Mouse (Mus musculus) midbrain, embryonic 16.5 days (tissue): ENCODE data around the gene Tenm3. TPM values are rescaled to one million over a fixed set of nuclear protein-coding genes. Genes with fewer than 3 reads are reported as not detected.
A peak's percentile ranks its signal among the peaks of the same experiment; 100 is the strongest.

Source experiments
- ATAC-seq: fragments of 200-750 bp; cut with Nextera tagmentation; 2 replicates; pipeline ENCODE4 v1.8.0; 2017; ENCODE audit warnings: moderate TSS enrichment
- H3K27ac ChIP-seq: fragments of 300-500 bp; sonication (generic); 2 replicates; pipeline ENCODE4 v1.5.1; 2014; ENCODE audit warnings: mild to moderate bottlenecking, low read length, mixed read lengths
- H3K27me3 ChIP-seq: fragments of 300-500 bp; sonication (generic); 2 replicates; pipeline ENCODE4 v1.6.1; 2014; ENCODE audit warnings: low read depth, low read length, mixed read lengths; ENCODE audit not compliant: control insufficient read depth, insufficient read depth
- H3K36me3 ChIP-seq: fragments of 300-500 bp; sonication (generic); 2 replicates; pipeline ENCODE4 v1.6.1; 2014; ENCODE audit warnings: mild to moderate bottlenecking, low read length, moderate library complexity, mixed read lengths; ENCODE audit not compliant: control insufficient read depth, insufficient read depth
- H3K4me1 ChIP-seq: fragments of 300-500 bp; sonication (generic); 2 replicates; pipeline ENCODE4 v1.6.1; 2014; ENCODE audit warnings: mild to moderate bottlenecking, low read length, mixed read lengths; ENCODE audit not compliant: control insufficient read depth, insufficient read depth
- H3K4me2 ChIP-seq: fragments of 300-500 bp; sonication (generic); 2 replicates; pipeline ENCODE4 v1.6.1; 2014; ENCODE audit warnings: mild to moderate bottlenecking, low read length, mixed read lengths
- H3K4me3 ChIP-seq: fragments of 300-500 bp; sonication (generic); 2 replicates; pipeline ENCODE4 v1.5.1; 2014; ENCODE audit warnings: low read depth, mild to moderate bottlenecking, low read length, moderate library complexity, mixed read lengths
- H3K9ac ChIP-seq: fragments of 300-500 bp; sonication (generic); 2 replicates; pipeline ENCODE4 v1.6.1; 2014; ENCODE audit warnings: low read depth, low read length, mixed read lengths
- H3K9me3 ChIP-seq: fragments of 300-500 bp; sonication (generic); replicated peaks from 2 replicates; pipeline ENCODE4 v1.6.1; 2014; ENCODE audit warnings: mild to moderate bottlenecking, low read length, mixed read lengths; ENCODE audit not compliant: control insufficient read depth, poor library complexity, severe bottlenecking
- WGBS: fragments of 180-500 bp; shearing (Covaris S2); extraction: QIAGEN DNeasy Blood & Tissue Kit; methylation state at CpG from one replicate; pipeline ENCODE4 v1.1.7; 2014; 5-methylcytosine and 5-hydroxymethylcytosine counted together
- polyA plus RNA-seq: library from polyadenylated mRNA; unstranded; fragments of >200 nt; fragmentation: Nextera tagmentation; extraction: Ambion mirVana; gene quantifications from 2 replicates; pipeline ENCODE4 v1.2.1, GENCODE M21; 2015

Gene Tenm3
- polyA plus RNA-seq, 1 experiment from 2014 or later: 37.4 TPM

- peak overlapping the region; percentile 81 for H3K4me2 ChIP-seq
- no peaks in the 10 kb centered on the region for H3K27me3 ChIP-seq
- H3K9ac ChIP-seq: peak overlapping the region; percentile 52
- H3K9me3 ChIP-seq: no peaks in the 10 kb centered on the region
- H3K36me3 ChIP-seq: no peaks in the 10 kb centered on the region
- no peak for ATAC-seq
- 0% methylated on average over 9 of the region's 9 CpGs for WGBS
- peaks cover 21% of the 10 kb centered on the region for H3K4me1 ChIP-seq
- H3K4me3 ChIP-seq: peak overlapping the region; percentile 89
- H3K27ac ChIP-seq: peak overlapping the region; percentile 96; the same call in 1 of the 2 replicates
Measured at GRCm38 (mm10) chr8:48553791-48554288, 289.9 kb downstream of the Tenm3 start.

DNA sequence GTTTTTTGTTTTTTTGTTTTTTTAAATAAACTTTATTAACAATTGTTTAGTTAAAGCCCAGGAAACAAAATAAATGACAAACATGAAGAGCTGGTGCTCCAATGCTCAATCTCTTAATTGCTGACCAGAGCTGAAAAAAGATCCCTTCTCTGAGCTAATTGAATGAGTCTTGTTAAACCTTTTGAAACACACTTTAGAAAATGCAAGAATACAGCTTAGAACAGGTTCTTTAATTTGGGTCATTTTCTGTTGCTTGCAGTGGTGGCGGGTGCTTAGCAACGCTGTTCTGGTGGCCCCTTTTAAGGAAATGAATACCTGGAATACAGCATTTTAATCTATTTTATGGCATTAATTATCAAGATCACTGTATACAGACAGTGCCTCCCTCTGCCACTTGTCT, 291.4 kb downstream of the Tenm3 start:
- Histone ChIP-seq H3K4me2 (peak overlapping the region; percentile 28), H3K36me3 (no peaks in the 10 kb centered on the region), H3K4me1 (peaks cover 21% of the 10 kb centered on the region), H3K9me3 (no peaks in the 10 kb centered on the region), H3K4me3 (no peak overlapping the region), H3K27me3 (no peaks in the 10 kb centered on the region), H3K27ac (no peak overlapping the region), H3K9ac (no peak overlapping the region)
- WGBS: 35% methylated on average over 2 of the region's 2 CpGs
- ATAC-seq: no peak

GRCm38 (mm10) chr8:48551370-48551769, 292.4 kb downstream of the Tenm3 start:
- Histone ChIP-seq H3K27ac (no peak overlapping the region), H3K9me3 (no peaks in the 10 kb centered on the region), H3K4me3 (no peak overlapping the region), H3K36me3 (no peaks in the 10 kb centered on the region), H3K9ac (no peak overlapping the region), H3K4me2 (peak overlapping the region; percentile 20; the same call in 1 of the 2 replicates), H3K27me3 (no peaks in the 10 kb centered on the region), H3K4me1 (peaks cover 14% of the 10 kb centered on the region)
- WGBS: 69% methylated on average over 5 of the region's 5 CpGs
- no peak for ATAC-seq

DNA sequence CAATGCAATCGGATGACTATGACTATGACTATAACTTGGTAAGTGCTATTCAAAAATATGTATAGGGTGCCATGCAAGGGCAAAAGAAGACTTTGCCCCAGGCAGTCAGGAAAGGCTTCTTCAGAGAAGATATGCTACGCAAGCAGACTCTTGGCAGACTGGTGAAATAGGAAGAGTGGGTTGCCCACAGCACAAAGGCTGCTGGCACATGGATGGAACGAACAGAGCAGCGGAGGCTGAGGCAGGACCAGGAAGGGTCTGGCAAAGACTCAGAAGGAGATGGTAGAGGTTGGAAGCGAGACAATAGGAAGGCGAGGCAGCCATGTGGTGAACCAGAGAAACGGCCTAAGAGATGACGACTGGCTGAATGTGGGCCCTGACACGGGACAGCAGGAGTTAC, 294.8 kb downstream of the Tenm3 start:
- Histone ChIP-seq H3K4me3 (no peak overlapping the region), H3K9me3 (no peaks in the 10 kb centered on the region), H3K27ac (no peak overlapping the region), H3K36me3 (no peaks in the 10 kb centered on the region), H3K27me3 (no peaks in the 10 kb centered on the region), H3K9ac (no peak overlapping the region), H3K4me1 (peaks cover 11% of the 10 kb centered on the region), H3K4me2 (no peak overlapping the region)
- ATAC-seq: no peak
- WGBS: 90% methylated on average over 9 of the region's 9 CpGs

GRCm38 (mm10) chr8:48545631-48546030, 298.1 kb downstream of the Tenm3 start:
- 77% methylated on average over 5 of the region's 5 CpGs for WGBS
- H3K4me3 ChIP-seq: no peak overlapping the region
- H3K4me2 ChIP-seq: no peak overlapping the region
- no peak overlapping the region for H3K9ac ChIP-seq
- no peak overlapping the region for H3K27ac ChIP-seq
- H3K36me3 ChIP-seq: no peaks in the 10 kb centered on the region
- no peaks in the 10 kb centered on the region for H3K4me1 ChIP-seq
- H3K9me3 ChIP-seq: no peaks in the 10 kb centered on the region
- no peaks in the 10 kb centered on the region for H3K27me3 ChIP-seq
- no peak for ATAC-seq

DNA sequence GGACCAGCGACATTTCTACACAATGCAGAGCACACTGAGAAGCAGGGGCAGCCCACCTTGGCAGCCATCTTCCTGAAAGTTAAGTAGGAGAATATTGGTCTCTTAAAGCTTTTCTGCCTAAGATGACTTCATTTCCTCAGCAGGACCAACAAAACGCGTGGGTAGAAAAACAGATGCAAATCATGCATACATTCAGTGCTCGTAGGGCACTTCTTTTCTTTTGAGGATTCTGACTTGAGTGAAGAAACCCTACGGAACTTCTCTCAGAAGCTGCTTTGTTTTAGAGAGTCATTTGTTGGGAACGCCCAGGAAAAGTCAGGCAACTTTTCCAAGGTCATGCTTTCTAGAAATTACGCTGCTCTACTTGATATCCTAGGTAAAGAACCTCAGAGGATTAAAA, 298.9 kb downstream of the Tenm3 start:
- no peaks in the 10 kb centered on the region for H3K36me3 ChIP-seq
- no peak overlapping the region for H3K4me3 ChIP-seq
- H3K27ac ChIP-seq: no peak overlapping the region
- H3K27me3 ChIP-seq: no peaks in the 10 kb centered on the region
- no peak overlapping the region for H3K9ac ChIP-seq
- no peak overlapping the region for H3K4me2 ChIP-seq
- WGBS: 61% methylated on average over 7 of the region's 7 CpGs
- ATAC-seq: no peak
- H3K9me3 ChIP-seq: no peaks in the 10 kb centered on the region
- H3K4me1 ChIP-seq: no peaks in the 10 kb centered on the region

GRCm38 (mm10) chr8:48542141-48542540, 301.6 kb downstream of the Tenm3 start:
- Histone ChIP-seq H3K4me2 (no peak overlapping the region), H3K36me3 (no peaks in the 10 kb centered on the region)
- WGBS: 68% methylated on average over 17 of the region's 17 CpGs

GRCm38 (mm10) chr8:48540894-48541293, 302.9 kb downstream of the Tenm3 start:
- H3K4me3 ChIP-seq: no peak overlapping the region
- H3K4me2 ChIP-seq: no peak overlapping the region
- WGBS: 46% methylated on average over 8 of the region's 8 CpGs
- no peaks in the 10 kb centered on the region for H3K4me1 ChIP-seq
- no peaks in the 10 kb centered on the region for H3K9me3 ChIP-seq
- no peak for ATAC-seq
- no peak overlapping the region for H3K9ac ChIP-seq
- H3K27ac ChIP-seq: no peak overlapping the region
- no peaks in the 10 kb centered on the region for H3K36me3 ChIP-seq
- no peaks in the 10 kb centered on the region for H3K27me3 ChIP-seq

More at GRCm38 (mm10) chr8:48542141-48542540, 301.6 kb downstream of the Tenm3 start:
- H3K27me3 ChIP-seq: no peaks in the 10 kb centered on the region
- H3K4me1 ChIP-seq: no peaks in the 10 kb centered on the region
- no peaks in the 10 kb centered on the region for H3K9me3 ChIP-seq
- ATAC-seq: no peak
- H3K4me3 ChIP-seq: no peak overlapping the region
- no peak overlapping the region for H3K9ac ChIP-seq
- H3K27ac ChIP-seq: no peak overlapping the region

- H3K4me1 ChIP-seq: no peaks in the 10 kb centered on the region
- ATAC-seq: no peak
- no peaks in the 10 kb centered on the region for H3K27me3 ChIP-seq
- no peak overlapping the region for H3K4me2 ChIP-seq
- H3K27ac ChIP-seq: no peak overlapping the region
- no peak overlapping the region for H3K9ac ChIP-seq
- no peaks in the 10 kb centered on the region for H3K9me3 ChIP-seq
- no peaks in the 10 kb centered on the region for H3K36me3 ChIP-seq
- no peak overlapping the region for H3K4me3 ChIP-seq
- WGBS: 83% methylated on average over 3 of the region's 3 CpGs
Measured at GRCm38 (mm10) chr8:48535833-48536232, 307.9 kb downstream of the Tenm3 start.
